Mouse (Mus musculus) embryo, embryonic 10 days (tissue): ENCODE measurements at regions not wholly inside any gene's neighbourhood (a gene's known extent, or its start where the extent isn't known, plus 50 kb on each side); places are given as distances from the start of the nearest gene placed in this dataset.

Source experiments
- DNase-seq: peaks from one replicate; pipeline ENCODE4 v3.0.0-alpha.2; 2015; ENCODE audit warnings: low spot score

DNA sequence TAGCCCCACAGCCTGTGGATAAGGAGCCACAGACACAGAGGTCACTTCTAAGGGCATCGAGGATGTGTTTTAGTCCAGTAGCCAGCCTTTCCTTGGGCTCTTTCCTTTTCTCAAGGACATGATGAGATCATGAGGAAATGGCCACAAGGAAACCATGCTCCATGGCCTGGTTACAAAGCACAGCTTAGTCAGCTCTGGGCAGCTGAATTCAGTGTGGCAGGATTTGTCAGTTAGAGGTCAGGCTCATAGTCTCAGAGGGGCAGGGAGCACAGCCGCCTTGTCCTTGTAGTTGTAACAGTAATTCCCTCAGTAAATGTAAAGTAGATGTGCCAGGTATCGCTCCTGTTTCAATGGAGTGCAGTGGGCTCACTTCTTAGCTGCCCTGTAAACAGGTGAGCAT, 111.7 kb upstream of the Vangl1 start:
- DNase-seq, result no peak

DNA sequence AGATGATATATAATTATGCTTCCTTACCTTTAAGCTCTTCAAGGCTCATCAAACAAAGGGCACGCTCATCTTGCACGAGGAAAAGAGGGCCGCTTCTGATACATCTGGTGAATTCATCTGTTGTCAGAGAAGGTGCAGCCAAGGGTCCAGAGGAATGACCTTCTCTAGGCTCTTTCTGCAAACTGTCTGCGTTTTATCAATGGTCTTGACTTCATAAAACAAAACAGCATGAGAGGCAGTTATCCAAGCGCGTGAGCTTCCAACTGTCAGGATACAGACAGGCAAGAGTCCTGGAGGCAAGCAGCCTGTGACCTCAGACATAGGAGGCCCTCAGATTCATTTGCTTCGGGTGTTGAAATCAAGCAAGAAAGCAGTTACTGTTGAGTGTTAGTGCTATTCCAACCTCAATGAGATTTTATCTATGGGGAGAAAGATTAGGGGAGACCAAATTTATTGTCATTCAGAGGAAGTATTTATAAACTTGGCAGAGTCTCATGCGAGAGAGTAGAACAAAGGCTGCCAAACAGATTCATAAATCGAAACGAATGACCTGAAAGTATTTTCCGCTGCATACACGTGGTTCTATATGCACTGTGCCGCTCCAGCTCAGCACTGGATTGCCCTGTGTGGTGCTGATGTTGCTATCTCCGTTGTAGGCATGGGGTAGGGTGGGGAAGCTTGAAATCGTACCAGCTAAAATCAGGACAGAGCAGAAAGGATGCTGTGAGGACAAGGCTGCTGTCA, 107.2 kb upstream of the Vangl1 start:
- DNase-seq, result no peak

DNA sequence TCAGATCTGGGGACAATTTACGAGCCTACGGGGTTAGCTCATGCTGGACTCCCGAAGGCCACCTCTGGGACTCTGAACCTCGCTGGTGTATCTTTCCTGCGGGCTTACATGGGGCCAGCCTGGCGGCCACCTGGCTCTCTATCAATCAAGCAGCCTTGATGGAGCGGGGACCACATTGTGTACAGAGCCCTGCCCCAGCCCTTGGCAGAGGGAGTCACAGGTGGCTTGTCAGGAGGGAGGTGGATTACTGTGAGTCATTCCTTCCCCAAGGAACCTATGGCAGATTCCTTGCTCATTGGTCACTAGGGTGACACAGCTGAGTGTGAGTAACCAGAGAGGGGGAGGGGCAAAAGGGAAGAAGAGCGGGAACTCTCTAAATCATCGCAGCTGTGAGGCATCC, 105.8 kb upstream of the Vangl1 start:
- peak; percentile 17 for DNase-seq

DNA sequence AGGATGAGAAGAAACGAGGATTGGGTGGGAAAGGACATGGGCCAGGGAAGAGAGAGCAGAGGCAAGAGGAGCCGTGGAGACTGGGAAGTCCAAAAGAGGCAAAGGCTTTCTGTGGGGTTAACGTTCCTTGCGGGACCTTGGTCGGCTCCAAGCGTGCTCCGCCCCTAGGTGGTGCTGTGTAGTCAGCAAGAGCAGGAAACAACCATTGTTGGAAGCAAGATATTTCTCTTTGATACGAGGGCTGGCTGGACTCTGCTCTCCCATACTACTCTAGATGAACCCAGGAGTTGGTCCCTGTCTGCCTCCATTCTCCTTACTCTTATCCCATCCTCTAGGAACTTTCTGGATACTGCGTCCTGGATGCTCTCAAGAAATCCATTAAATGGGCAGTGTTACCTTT, 105.3 kb upstream of the Vangl1 start:
- DNase-seq, result peak; percentile 79

DNA sequence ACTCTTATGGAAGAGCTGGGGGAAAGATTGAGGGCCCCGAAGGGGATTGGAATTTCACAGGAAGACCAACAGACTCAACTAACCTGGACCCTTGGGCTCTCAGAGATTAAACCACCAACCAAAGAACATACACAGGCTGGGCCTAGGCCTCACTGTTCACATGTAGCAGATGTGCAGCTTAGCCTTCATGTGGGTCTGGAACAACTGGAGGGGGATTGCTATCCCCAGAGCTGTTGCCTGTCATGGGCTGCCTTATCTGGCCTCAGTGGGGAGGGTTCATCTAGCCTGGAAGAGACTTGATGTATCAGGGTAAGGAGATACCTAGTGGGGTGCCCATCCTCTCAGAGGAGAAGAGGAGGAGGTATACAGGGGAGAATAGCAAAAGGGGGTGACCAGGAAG, 103.2 kb upstream of the Vangl1 start:
- DNase-seq, result no peak

DNA sequence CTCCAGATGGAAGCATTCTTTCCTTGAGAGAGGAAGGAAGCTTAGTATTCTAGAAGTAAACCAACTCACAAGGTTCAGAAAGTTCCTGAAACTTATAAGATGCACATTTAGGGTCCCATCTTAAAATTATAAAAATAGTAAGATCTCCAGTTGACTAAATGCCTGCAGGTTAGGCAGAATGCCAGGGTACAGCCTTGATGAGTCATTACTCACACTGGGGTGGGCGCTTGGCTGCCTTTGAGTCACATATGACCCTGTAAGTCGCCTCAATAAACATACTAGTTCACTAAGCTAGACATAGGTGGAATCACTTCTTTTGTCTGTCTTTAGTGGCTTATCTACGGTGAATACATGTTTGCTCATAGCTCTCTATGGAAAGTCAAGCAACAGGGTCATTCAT, 87.9 kb upstream of the Vangl1 start:
- no peak for DNase-seq

DNA sequence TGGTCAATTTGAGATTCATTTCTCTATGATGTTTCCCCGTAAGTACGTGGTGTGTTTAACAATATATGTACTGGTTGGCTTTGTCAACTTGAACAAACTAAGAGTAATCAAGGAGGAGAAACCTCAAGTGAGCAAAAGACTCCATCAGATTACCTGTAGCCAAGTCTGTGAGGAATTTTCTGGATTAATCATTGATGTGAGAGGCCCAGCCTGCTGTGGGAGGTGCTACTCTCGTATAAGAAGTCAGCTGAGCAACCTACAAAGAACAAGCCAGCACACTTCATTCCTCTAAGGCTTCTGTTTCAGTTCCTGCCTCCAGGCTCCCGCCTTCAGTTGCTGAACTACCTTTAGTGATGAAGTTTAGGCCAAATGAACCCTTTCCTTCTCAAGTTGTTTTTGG, 77.5 kb upstream of the Vangl1 start:
- no peak for DNase-seq

DNA sequence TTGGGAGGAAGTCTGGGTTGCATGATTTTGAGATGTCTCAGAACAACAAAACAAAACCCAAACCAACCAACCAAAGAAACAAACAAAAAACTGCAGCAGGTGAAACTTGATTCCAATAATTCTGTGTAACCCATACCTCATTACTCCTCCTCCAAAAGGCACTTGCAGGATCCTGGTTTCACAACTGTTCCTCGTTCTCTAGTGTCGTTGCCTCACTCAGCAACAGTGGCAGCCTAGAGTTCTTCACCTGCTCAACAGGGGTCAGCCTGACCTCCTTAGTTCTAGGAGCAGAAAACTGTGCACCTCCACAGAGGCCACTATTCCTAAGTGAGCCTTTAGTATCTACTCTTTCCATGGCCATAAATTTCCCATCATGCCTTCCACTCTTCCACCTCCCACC, 72.3 kb upstream of the Vangl1 start:
- DNase-seq, result no peak

DNA sequence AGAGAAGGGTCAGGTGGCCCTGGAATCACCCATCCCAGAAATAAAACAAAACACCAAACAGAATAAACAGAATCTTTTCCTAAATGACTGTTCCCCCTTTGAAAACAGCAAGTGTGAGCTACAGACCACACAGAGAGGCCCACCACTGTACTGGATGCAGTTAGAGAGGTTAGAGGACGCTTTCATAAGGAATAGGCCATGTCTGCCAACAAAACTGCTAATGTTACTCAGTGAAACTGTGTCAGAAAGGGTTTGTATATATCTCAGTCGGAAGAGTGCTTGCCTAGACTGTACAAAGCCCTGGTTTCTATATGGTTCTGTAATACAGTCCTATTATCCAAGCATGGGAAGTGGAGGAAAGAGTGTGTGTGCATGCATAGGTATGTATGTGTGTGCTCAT, 71.8 kb upstream of the Vangl1 start:
- no peak for DNase-seq

DNA sequence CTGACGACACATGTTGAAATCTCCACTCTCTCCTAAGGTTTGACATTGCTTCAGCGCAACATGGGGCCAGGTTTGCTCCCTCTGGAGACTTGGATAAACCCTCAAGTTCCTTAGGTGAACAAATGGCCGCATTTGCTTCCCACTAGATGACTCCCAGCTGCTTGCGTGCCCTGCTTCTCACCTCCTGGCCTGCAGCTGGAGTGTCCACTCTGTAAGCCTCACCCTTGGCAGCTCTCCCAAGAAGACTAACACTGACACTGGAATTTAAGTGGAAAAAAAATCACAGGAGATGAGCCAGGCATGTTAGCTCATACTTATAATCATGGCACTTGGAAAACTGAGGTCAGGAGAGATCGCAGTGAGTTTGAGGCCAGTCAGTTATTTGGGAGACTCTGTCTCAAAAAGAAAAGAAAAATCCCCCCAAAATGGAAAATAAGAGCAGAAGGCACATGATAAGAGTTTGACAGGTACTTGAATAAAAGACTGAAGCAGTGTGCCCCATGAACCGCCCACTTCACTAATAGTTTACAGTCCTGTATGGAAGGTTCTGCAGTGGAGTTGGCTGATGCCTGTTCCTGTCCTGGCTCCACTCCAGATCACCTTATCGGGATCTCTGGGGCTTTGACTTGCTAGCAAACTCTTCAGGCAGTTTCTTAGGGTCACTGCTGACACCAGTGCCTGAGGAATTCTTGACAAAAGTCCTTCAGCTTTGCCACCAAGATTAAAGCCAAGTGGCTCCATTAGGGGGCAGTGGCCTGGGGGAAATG, 70.9 kb upstream of the Vangl1 start:
- no peak for DNase-seq

DNA sequence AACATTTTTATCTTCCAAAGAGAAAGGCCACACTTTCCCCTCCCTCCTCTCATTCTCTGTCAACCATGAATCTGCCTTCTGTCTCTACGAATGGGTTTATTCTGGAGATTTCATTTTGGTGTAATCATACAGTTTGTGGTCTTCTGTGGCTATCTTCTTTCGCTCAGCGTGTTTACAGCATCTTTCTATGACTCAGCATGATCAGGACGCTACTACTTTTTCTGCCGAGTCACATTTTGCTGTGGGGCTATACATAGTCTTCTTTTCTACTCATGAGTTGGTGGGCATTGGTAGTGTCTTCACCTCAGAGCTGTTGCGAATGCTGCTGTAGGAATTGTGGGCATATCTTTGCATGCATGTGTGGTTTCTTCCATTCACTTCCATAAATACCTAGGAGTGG, 66.3 kb upstream of the Vangl1 start:
- no peak for DNase-seq

DNA sequence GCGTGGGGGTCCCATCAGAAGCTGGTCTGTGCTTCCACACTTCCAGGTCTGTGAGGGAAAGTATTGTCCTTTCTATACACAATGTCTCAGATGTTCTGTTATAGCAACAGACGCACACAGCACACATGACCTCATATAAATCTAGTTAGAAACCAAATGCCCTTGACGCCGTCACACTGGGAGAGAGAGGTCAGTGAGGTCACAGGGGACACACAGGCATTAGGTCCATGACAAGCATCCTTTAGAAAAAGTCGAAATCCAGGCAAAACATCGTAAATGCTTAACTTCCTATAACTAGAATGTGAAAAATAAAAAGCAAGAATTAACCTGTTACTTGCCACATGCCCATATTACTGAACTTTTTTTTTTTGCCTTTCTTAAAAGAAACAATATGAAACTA, 65.8 kb upstream of the Vangl1 start:
- DNase-seq, result peak; percentile 36

DNA sequence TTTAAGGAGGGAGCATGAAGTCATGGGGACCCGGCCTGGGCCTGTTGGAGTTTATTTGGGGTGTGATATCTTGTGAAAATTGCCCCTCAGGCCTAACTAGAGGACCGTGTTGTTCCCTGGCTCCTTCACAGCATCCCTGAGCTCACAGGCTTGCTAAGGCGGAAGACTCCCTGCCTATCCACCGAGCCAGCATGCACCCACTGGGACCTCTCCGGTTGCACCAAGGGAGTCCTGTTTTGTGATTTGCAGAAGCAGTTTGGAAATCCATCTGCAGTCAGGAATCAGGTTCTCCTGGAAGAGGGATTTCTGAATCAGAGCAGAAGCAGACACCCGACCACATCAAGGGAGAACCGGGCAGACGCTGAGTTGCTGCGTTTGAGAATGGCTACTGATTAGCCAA, 61.6 kb upstream of the Vangl1 start:
- DNase-seq, result no peak

DNA sequence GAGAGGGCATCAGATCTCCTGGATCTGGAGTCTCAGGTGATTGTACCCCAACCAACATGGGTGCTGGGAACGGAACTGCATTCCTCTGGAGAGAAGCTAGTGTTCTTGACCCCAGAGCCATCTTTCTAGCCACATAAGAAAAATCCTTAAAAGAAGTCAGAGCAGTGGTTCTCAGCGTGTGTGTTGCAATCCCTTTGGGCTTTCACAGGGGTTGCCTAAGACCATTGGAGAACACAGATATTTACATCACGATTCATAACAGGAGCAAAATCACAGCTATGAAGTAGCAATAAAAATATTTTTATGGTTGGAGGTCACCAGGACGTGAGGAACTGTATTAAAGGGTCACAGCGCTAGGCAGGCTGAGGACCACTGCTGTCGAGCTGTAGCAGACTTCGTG, 60.7 kb upstream of the Vangl1 start:
- no peak for DNase-seq

DNA sequence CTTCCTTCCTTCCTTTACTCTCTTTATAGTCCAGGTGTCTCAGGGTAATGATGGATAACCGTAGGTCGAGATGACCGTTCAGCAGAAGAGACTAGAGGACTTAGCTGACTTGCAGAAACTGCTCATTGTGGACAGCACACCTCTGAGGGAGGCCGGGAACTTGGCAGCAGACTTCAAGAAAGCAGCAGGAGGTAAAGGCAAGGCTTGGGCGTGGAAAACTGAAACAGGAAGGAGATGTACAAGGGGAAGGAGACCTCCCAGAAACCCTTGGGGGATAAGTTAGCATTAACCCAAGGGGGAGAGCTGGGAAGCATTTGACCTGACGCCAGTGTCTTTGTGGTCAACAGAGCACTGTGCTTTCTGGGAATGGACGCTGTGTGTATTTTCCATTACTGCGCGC, 58.8 kb upstream of the Vangl1 start:
- DNase-seq, result no peak

DNA sequence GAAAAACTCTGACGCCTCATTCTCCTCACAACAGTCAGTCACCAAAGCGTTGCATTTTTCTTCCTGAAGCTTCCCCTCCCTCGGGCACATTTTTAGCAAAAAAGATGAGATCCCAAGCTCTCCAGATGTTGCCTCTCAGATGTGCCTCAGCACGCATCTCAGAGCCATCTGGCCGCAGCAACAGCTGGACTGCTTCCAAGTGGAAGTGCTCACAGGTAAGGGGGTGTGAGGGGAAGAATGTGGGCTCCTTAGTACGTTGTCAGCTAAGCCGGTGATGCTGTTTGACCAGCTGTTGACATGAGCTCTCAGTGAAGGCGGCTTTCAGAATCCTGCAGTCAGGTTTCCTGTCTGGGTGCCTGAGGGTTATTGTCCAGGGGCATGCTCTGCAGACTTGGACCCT, 58.2 kb upstream of the Vangl1 start:
- no peak for DNase-seq

DNA sequence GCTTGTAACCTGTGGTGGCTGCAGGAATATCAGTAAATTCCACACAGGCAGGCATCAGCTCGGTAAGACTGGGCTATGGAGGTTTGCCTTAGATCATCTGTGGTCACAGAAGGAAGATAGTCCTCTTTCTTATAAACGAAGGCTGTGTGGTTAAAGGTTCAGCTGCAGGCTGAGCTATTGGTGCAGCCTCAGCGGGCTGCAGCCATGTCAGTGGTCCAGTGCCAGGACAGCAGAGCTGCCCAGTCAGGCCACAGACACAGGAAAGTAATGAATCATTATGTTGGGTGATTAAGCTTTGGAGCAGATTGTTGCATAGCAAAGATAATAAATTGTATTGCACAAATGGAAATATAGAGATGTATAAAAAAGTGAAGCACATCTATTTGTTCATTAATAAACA, 57.0 kb upstream of the Vangl1 start:
- DNase-seq, result no peak
